ENCODE assay signal across 25 mouse cellular contexts in the genomic region with DNA sequence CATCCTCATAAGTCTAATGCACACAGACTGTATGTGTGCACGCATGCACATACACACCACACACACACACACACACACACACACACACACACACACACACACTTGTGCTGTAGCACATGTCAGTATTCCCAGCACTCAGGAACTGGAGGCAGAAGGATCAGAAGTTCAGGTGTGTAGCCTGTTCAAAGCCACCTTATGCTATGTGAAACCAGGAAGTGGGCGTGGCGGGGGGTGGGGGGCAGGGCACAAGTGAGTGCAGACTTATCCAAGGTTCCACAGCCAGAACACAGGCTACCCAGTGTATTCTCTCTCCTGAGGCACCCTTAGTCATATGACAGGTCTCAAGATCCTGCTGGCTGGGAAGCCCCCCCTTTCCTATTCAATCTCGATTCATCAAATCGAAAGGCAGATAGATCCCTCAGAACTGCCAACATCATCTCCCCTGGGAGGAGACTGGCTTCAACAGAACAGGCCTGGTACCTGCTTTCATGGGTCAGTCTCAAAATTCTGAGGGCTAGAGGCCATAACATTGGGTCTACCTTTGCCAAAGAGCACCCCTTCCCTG. TPM values are rescaled to one million over a fixed set of nuclear protein-coding genes. Genes with fewer than 3 reads are reported as not detected.
A peak's percentile ranks its signal among the peaks of the same experiment; 100 is the strongest.
DNase-seq lines count a peak whose midpoint lies in the region; ATAC-seq lines count a peak whose summit lies in the region.
"Had no signal": no experiment of that assay in that cellular context is flagged by ENCODE, and none has a peak within 500 bp of the region (broad histone marks: within the 10 kb centered on the region; RNA-seq: fewer than 3 reads in every experiment).

No protein-coding gene starts in this region.

- DNase-seq in heart, postnatal 14 days, result no peak
- no peak for DNase-seq in lung, postnatal 4 days
- DNase-seq in ZHBTc4 (ENCODE audit: low read depth, low spot score), result peak; percentile 53
- DNase-seq in spleen, postnatal 14 days (ENCODE audit: low spot score in 2 of 2), result no peak
- DNase-seq: cerebellum, adult 9-10 months; gastrocnemius, postnatal 36 days; liver; right cerebral cortex, adult 18-20 months; thymus, adult 2 months had no signal

- no peak overlapping the region for H3K9ac ChIP-seq in heart, embryonic 13.5 days
- H3K9ac ChIP-seq in lung, embryonic 16.5 days (ENCODE audit: low read length), result no peak overlapping the region
- H3K9ac ChIP-seq: heart, embryonic 12.5 days; lung, embryonic 14.5 days had no signal

- H3K4me3 ChIP-seq in heart, embryonic 13.5 days, result no peak overlapping the region
- H3K4me3 ChIP-seq in lung, embryonic 16.5 days (ENCODE audit: low read length), result no peak overlapping the region
- H3K4me3 ChIP-seq: embryonic facial prominence, embryonic 13.5 days; heart, embryonic 12.5 days; hindbrain, embryonic 13.5 days had no signal

- peak overlapping the region; percentile 56 for H3K27ac ChIP-seq in heart, embryonic 13.5 days (replicated peaks)
- peak overlapping the region; percentile 32; the same call in 1 of the 2 replicates for H3K27ac ChIP-seq in lung, embryonic 16.5 days (ENCODE audit: low read length)
- H3K27ac ChIP-seq: embryonic facial prominence, embryonic 13.5 days; hindbrain, embryonic 13.5 days had no signal

- peaks cover 8% of the 10 kb centered on the region; the same call in 1 of the 2 replicates for H3K27me3 ChIP-seq in heart, embryonic 13.5 days (replicated peaks)
- no peaks in the 10 kb centered on the region for H3K27me3 ChIP-seq in lung, embryonic 16.5 days (ENCODE audit: control insufficient read depth, insufficient read depth, low read depth, low read length)
- H3K27me3 ChIP-seq: Patski had no signal

- intact Hi-C loops in heart, postnatal 14 days (cut with DNase I), result no loop called here

- H3K4me1 ChIP-seq in heart, embryonic 13.5 days, result peaks cover 70% of the 10 kb centered on the region
- H3K4me1 ChIP-seq in lung, embryonic 16.5 days (replicated peaks; ENCODE audit: control insufficient read depth, insufficient read depth, low read length), result peaks cover 64% of the 10 kb centered on the region

- 78% methylated on average over 5 of the region's 5 CpGs for WGBS in heart, embryonic 13.5 days
- 56% methylated on average over 5 of the region's 5 CpGs for WGBS in lung, embryonic 16.5 days

- ATAC-seq in heart, embryonic 13.5 days (ENCODE audit: extremely low read depth, insufficient number of reproducible peaks, low FRiP score, low TSS enrichment), result no peak
- no peak for ATAC-seq in lung, embryonic 16.5 days (ENCODE audit: low read depth)
- no peak for ATAC-seq in erythroid progenitor cell, adult 5-6 weeks (replicated peaks; ENCODE audit: low FRiP score, poor library complexity, severe bottlenecking)

- H3K4me2 ChIP-seq in heart, embryonic 13.5 days, result no peak overlapping the region
- H3K4me2 ChIP-seq in lung, embryonic 16.5 days (ENCODE audit: low read depth, low read length), result no peak overlapping the region
- H3K4me2 ChIP-seq: hindbrain, embryonic 13.5 days; lung, embryonic 14.5 days had no signal

- H3K36me3 ChIP-seq in heart, embryonic 13.5 days, result no peaks in the 10 kb centered on the region
- H3K36me3 ChIP-seq in lung, embryonic 16.5 days (ENCODE audit: control insufficient read depth, insufficient read depth, low read length), result no peaks in the 10 kb centered on the region
- H3K36me3 ChIP-seq: embryonic facial prominence, embryonic 13.5 days; heart, embryonic 12.5 days; hindbrain, embryonic 13.5 days had no signal

- no peaks in the 10 kb centered on the region for H3K9me3 ChIP-seq in heart, embryonic 13.5 days
- H3K9me3 ChIP-seq in lung, embryonic 16.5 days (ENCODE audit: control insufficient read depth, low read length), result no peaks in the 10 kb centered on the region
- H3K9me3 ChIP-seq: embryonic facial prominence, embryonic 13.5 days; heart, embryonic 12.5 days; hindbrain, embryonic 13.5 days had no signal

RNA-seq across cellular contexts. Expression of a gene that starts 1.3 kb away (rescaled TPM):
- polyA plus RNA-seq in heart, embryonic 13.5 days (2015; fragmentation: Nextera tagmentation; extraction: Ambion mirVana), result 47.4 and 53.0 TPM in 2 replicates
- total RNA-seq in heart, postnatal 14 days (2021), result 10 to 100 TPM; 67.5 to 74.6 TPM
- 73.3 and 81.6 TPM in 2 replicates for polyA plus RNA-seq in lung, embryonic 16.5 days (2015; fragmentation: Nextera tagmentation; extraction: Ambion mirVana)
- 199 and 217 TPM in 2 replicates for total RNA-seq in erythroid progenitor cell, adult 5-6 weeks (2015; ENCODE audit: low replicate concordance)
- 249 and 265 TPM in 2 replicates for total RNA-seq in erythroid progenitor cell, adult 5-6 weeks (2017; ENCODE audit: low replicate concordance)

RNA-seq across cellular contexts. Expression of a gene that starts 37.1 kb away (rescaled TPM):
- 0.32 TPM in 1 of 2 replicates, not detected in the other for polyA plus RNA-seq in heart, embryonic 13.5 days (2015; fragmentation: Nextera tagmentation; extraction: Ambion mirVana)
- under 1 TPM in 1 of 2 experiments, not detected in 1; 0.12 TPM for total RNA-seq in heart, postnatal 14 days (2021)
- polyA plus RNA-seq in lung, embryonic 16.5 days (2015; fragmentation: Nextera tagmentation; extraction: Ambion mirVana), result 0.34 and 0.40 TPM in 2 replicates
- total RNA-seq in erythroid progenitor cell, adult 5-6 weeks (2015; ENCODE audit: low replicate concordance), result not detected in 2 replicates
- total RNA-seq in erythroid progenitor cell, adult 5-6 weeks (2017; ENCODE audit: low replicate concordance), result not detected in 2 replicates
- total RNA-seq: gastrocnemius, postnatal 36 days; megakaryocyte-erythroid progenitor cell, adult 5-6 weeks had no signal
- polyA plus RNA-seq: heart, embryonic 12.5 days had no signal

RNA-seq across cellular contexts. Expression of a gene that starts 46.0 kb away (rescaled TPM):
- not detected in 2 replicates for polyA plus RNA-seq in heart, embryonic 13.5 days (2015; fragmentation: Nextera tagmentation; extraction: Ambion mirVana)
- total RNA-seq in heart, postnatal 14 days (2021), result not detected
- not detected in 2 replicates for polyA plus RNA-seq in lung, embryonic 16.5 days (2015; fragmentation: Nextera tagmentation; extraction: Ambion mirVana)
- total RNA-seq in erythroid progenitor cell, adult 5-6 weeks (2015; ENCODE audit: low replicate concordance), result not detected in 2 replicates
- not detected in 2 replicates for total RNA-seq in erythroid progenitor cell, adult 5-6 weeks (2017; ENCODE audit: low replicate concordance)
- total RNA-seq: adrenal gland, postnatal 36 days; gastrocnemius, postnatal 36 days; megakaryocyte-erythroid progenitor cell, adult 5-6 weeks had no signal
- polyA plus RNA-seq: cortical plate, adult 2 months; embryonic facial prominence, embryonic 13.5 days; forebrain, embryonic 11.5 days; frontal cortex, adult 2 months; heart, embryonic 12.5 days; lung, embryonic 14.5 days; midbrain, postnatal 0 days; small intestine, adult 2 months; urinary bladder, adult 2 months had no signal
